Mouse (Mus musculus): ENCODE data around the gene Rabep1. TPM values are rescaled to one million over a fixed set of nuclear protein-coding genes. Genes with fewer than 3 reads are reported as not detected.
A peak's percentile ranks its signal among the peaks of the same experiment; 100 is the strongest.

The Rabep1 gene
- polyA plus RNA-seq, 1 experiment = 40.6 TPM

DNA sequence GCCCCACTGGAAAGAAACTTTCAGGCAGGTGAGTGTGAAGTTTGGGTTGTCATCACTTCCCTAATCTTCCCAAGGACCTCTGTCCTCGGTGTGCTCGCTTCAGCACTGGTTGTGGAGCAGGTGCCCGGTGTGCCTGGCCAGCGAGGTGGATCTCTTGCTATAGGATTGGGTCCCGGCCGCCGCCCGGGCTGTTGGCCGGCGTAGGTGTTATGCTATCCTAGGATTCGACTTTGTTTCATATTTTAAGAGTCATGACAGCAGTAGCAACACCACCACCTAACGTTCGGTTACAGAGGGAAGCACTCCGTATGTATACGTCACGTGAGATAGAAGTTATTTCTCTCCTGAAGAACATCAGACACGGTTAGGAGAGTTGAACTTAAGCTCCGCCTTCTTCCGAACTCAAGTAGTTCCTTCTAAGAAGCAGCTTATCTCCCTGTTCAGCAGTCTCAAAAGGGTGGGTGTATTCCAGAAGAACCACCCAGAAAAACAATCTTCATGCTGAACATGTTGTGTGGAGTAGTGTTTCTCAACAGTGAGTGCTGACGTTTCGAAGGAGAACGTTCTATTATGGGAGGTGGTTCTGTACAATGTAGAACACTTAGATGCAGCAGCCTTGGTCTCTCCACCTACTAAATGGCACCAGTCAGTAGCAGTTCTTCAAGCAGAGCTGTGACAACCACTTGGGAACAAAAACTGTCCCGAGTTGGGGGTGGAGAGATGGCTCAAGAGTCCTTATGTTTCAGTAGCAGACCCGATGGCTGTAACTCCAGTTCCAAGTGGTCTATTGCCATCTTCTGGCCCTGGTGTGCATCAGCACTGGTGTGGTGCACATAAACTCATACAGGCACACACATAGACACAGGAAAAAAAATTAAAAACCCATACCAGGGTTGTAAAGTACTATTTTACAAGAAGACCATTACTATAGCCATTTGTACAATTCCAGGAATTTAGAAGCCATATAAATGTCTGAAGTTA, 126.3 kb downstream of the Rabep1 start:
- DNase-seq (ENCODE audit: extremely low spot score in 1 of 2, low spot score in 1 of 2) = peak in 1 of 2 experiments; percentile 45

DNA sequence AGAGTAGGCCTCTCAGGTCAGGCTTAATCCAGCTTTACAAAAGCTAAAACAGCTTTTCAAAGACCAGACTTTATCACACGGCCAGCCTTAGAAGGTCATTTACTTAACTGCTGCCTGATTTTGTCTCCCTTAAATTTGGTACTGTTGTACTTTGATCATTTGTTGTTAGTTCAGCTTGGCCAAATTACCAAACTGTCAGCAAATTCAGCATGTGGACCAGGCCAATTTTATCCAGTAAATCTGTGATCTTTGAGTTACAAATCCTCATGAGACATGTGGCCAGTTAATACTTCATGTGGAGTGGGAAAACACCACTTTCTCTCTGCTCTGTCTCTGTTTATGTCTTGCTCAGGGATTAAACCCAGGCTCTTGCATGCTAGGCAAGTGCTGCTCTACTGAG, 128.0 kb downstream of the Rabep1 start:
- DNase-seq (ENCODE audit: extremely low spot score in 1 of 2, low spot score in 1 of 2) = no peak

DNA sequence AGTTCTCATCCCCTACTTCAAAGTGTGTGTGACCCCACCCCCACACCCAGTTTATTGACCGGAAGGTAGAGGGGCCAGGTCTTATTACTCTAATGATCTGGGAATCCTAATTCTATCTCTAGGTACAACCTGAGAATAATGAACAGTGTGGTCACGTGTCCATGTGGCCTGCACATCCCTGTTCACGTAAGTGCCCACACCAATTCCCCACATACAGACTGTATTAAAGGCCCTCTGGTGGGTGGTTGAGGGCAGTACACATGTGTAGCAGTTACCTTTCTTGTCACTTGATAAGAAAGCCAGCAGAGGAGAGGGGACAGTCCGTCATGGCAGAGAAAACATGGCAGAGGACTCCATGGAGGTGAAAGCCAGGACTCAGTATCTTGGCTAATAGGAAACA, 129.4 kb downstream of the Rabep1 start:
- no peak for DNase-seq (ENCODE audit: extremely low spot score in 1 of 2, low spot score in 1 of 2)

DNA sequence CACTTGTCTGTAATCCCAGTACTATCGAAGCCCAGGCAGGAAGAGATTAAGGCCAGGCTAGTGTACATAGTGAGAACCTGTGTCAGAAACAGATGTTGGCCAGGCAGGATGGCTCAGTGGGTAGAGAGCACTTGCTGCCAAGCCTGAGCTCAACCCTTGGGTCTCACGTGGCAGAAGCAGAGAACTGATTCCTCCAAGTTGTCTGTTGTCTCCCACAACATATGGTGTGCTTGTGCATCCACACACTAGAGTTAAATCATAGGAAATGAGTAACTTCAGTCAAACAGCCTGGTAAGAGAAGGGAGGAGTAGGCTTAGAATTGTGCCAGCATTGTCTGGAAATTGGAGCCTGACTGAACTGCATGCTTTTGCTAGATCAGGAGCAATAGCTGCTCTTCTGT, 130.6 kb downstream of the Rabep1 start:
- peak; percentile 33 to 42 for DNase-seq (ENCODE audit: extremely low spot score in 1 of 2, low spot score in 1 of 2)

DNA sequence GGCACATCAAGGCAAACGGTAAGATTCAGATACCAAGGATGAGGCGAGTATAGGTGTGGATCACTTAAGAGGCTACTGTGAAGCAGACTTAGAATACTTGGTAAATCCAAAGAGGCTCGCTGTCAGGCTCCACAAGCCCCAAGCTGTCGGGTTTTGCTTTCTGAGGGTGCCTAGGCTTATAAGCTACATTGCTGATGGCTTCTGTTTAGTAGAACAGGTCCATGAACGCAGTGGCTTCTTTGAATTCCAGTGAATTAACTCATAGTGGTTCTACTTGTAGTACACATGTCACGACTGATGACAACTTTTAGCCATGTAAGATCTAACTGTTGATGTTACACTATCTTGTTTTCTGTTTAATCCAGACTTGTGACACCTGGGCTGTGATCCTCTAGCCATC, 132.7 kb downstream of the Rabep1 start:
- no peak for DNase-seq (ENCODE audit: extremely low spot score in 1 of 2, low spot score in 1 of 2)

DNA sequence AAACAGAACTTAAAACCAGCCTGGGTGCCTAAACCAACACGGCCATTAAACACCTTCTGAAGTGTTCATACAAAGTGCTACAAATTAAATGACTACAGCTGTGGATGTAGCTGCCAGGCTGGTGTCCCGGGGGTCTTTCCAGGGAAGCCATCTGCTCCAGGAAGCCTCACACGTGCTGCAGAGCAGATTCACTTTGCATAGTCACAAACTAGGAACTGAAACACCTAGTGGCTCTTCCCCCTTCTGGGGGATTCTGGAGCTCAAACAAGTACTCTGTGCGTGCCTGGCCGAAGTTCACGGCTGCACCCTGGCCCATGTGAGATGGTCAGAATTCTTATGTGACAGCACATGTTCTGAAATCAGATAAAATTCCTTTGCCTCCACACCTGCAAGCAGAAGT, 135.7 kb downstream of the Rabep1 start:
- DNase-seq (ENCODE audit: extremely low spot score in 1 of 2, low spot score in 1 of 2) = no peak

DNA sequence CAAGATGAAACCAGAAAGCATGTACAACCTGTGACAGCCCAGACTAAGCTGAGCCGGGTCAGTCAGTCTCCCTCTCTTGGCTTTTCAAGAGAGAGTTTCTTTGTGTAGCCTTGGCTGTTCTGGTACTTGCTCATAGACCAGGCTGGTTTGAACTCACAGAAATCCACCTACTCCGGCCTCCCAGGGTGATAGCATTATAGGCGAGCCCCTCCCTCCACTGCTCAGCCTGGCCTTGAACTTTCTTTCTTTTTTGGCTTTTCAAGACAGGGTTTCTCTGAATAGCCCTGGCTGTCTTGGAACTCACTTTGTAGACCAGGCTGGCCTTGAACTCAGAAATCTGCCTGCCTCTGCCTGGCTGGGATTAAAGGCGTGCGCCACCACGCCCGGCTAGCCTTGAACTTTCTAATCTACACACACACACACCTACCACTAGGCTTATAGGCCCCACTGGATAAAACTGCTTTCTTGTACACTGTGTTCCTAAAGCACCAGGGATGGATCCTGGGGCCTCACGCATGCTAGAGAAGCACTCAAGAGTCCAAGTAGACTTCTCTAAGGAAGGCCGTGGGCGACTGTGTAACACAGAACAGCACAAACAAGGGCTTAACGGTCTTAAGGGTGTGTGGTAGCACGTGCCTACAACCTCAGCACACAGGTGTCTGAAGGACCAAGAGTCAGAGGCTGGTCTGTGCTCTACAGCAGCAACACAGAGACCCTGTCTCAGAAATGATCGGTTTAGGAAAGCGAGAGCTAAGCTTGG, 136.4 kb downstream of the Rabep1 start:
- DNase-seq (ENCODE audit: extremely low spot score in 1 of 2, low spot score in 1 of 2) = no peak

DNA sequence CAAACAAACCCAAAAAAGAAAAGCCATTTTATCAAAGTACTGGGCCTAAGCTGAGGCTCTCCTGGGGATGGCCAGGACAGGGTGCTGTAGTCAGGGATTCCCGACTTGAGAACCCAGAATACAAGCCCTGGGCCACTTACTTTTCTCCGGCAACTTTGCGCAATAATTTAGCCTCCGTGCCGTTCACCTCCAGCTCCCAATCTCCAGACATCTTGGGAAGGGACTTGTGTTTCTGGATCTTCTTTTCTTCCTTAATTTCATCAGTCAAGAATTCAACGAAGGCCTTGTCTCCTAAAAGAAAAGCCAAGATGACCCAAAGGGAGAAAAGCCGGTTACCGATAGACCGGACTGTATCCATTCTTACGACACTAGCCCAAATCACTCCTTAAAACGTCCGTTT, 137.5 kb downstream of the Rabep1 start:
- no peak for DNase-seq (ENCODE audit: extremely low spot score in 1 of 2, low spot score in 1 of 2)

DNA sequence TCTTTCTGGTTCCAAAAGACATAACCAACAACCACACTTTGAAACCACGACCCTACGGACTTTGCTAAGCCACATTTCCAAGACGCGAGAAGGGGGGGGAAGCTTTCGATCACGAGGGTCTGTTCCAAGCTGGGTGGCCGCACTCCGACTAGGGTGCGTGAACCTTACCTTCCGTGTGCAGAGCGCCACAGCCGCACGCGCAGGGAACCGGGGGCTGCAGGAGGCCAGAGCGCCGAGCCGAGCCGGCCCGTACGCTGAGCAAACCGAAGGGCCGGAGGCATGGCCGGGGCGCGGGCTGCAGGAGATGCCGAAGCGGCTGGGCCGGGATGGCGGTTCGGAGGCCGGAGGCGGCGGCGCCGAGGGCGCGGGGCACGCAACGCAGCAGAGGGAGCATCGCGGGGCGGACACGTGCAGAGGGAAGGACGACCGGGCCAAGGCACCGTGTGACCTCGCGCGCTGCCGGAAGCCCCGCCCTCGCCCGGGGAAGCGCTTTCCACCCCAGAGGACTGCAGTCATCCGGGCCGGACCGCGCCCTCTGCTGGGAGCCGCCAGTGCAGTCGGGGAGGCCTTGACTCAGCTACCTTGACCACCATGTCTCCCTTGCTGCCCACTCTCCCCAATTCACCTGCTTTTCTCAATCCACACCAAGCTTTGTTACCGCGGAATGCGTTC, 138.1 kb downstream of the Rabep1 start, which contains the start of gene C1qbp:
C1qbp (minus strand) TSS at position 470 of the 672 bp plus-strand sequence.
- peak; percentile 79 to 96 for DNase-seq (ENCODE audit: extremely low spot score in 1 of 2, low spot score in 1 of 2)

Other genes with a start within 250 kb of the Rabep1 start
- gene 4930544D05Rik, start 228.9 kb upstream of the Rabep1 start, polyA plus RNA-seq (2012; rRNA removed) = not detected in 2 replicates
- gene Chrne, start 225.6 kb upstream of the Rabep1 start, polyA plus RNA-seq (2012; rRNA removed) = 0.30 and 0.42 TPM in 2 replicates
- gene Gp1ba, start 205.7 kb upstream of the Rabep1 start, polyA plus RNA-seq (2012; rRNA removed) = not detected in 2 replicates
- gene Rnf167, start 197.5 kb upstream of the Rabep1 start, polyA plus RNA-seq (2012; rRNA removed) = 119 and 125 TPM in 2 replicates
- gene Slc25a11, start 197.3 kb upstream of the Rabep1 start, polyA plus RNA-seq (2012; rRNA removed) = 132 and 138 TPM in 2 replicates
- gene Pfn1, start 190.1 kb upstream of the Rabep1 start, polyA plus RNA-seq (2012; rRNA removed) = 273 and 299 TPM in 2 replicates
- gene Eno3, start 187.6 kb upstream of the Rabep1 start, polyA plus RNA-seq (2012; rRNA removed) = 23.9 and 28.4 TPM in 2 replicates
- gene Spag7, start 175.4 kb upstream of the Rabep1 start, polyA plus RNA-seq (2012; rRNA removed) = 93.4 and 104 TPM in 2 replicates
- gene Camta2, start 156.7 kb upstream of the Rabep1 start, polyA plus RNA-seq (2012; rRNA removed) = 95.6 and 121 TPM in 2 replicates
- gene Inca1, start 144.6 kb upstream of the Rabep1 start, polyA plus RNA-seq (2012; rRNA removed) = 3.5 and 3.9 TPM in 2 replicates
- gene Kif1c, start 144.2 kb upstream of the Rabep1 start, polyA plus RNA-seq (2012; rRNA removed) = 45.2 and 48.5 TPM in 2 replicates
- 8.7 and 9.8 TPM in 2 replicates for gene Zfp3, start 80.6 kb upstream of the Rabep1 start, polyA plus RNA-seq (2012; rRNA removed)
- 0.08 TPM in 1 of 2 replicates, not detected in the other for gene Scimp, start 32.2 kb upstream of the Rabep1 start, polyA plus RNA-seq (2012; rRNA removed)
- 75.2 and 86.2 TPM in 2 replicates for gene Nup88, start 125.2 kb downstream of the Rabep1 start, polyA plus RNA-seq (2012; rRNA removed)
- gene Rpain, start 125.4 kb downstream of the Rabep1 start, polyA plus RNA-seq (2012; rRNA removed) = 58.9 and 63.3 TPM in 2 replicates
- 79.9 and 94.5 TPM in 2 replicates for gene C1qbp, start 138.2 kb downstream of the Rabep1 start, polyA plus RNA-seq (2012; rRNA removed)
- 23.8 and 26.1 TPM in 2 replicates for gene Dhx33, start 159.7 kb downstream of the Rabep1 start, polyA plus RNA-seq (2012; rRNA removed)
- 13.4 and 13.5 TPM in 2 replicates for gene Mis12, start 174.8 kb downstream of the Rabep1 start, polyA plus RNA-seq (2012; rRNA removed)
- 18.8 and 19.0 TPM in 2 replicates for gene Derl2, start 175.1 kb downstream of the Rabep1 start, polyA plus RNA-seq (2012; rRNA removed)
- 367 and 395 TPM in 2 replicates for gene 6330403K07Rik, start 188.7 kb downstream of the Rabep1 start, polyA plus RNA-seq (2012; rRNA removed)